Mouse (Mus musculus) liver, postnatal 0 days (tissue): ENCODE measurements around the gene Mettl16.

Experiments
- CTCF ChIP-seq: sonication (generic); IDR thresholded peaks from 2 replicates; pipeline ENCODE4 v1.5.1; 2016; ENCODE audit warnings: antibody characterized with exemption, low read depth
- EP300 ChIP-seq: IDR thresholded peaks from 2 replicates; pipeline ENCODE4 v1.6.1; 2016; ENCODE audit warnings: antibody characterized with exemption, low read depth, mild to moderate bottlenecking

GRCm38 (mm10) chr11:74828965-74829550 is 58.4 kb downstream of the Mettl16 start:
- TF ChIP-seq EP300, result no peak
- TF ChIP-seq CTCF, result no peak
